Mouse (Mus musculus) kidney, adult 10 weeks (tissue): Measurements from ENCODE around the gene Fut8. TPM values are rescaled to one million over a fixed set of nuclear protein-coding genes. Genes with fewer than 3 reads are reported as not detected.

Experiments
- polyA plus RNA-seq: library from polyadenylated mRNA; stranded (reverse); fragments of 350-450 nt; fragmentation: Illumina TruSeq; extraction: RNeasy Lipid Tissue Mini Kit (QIAGEN cat#74804); gene quantifications from one replicate; pipeline ENCODE4 v1.2.3, GENCODE M21; 2014; ENCODE audit warnings: low read depth, low replicate concordance

Fut8 gene
- polyA plus RNA-seq: 114 TPM

GRCm38 (mm10) chr12:77237950-77238530 lies at the start of gene Fut8:
Gene Fut8 (plus strand): TSS chr12:77238125.

